Mouse (Mus musculus) heart, embryonic 12.5 days (tissue): Measurements from ENCODE around the gene A730061H03Rik. TPM values are rescaled to one million over a fixed set of nuclear protein-coding genes. Genes with fewer than 3 reads are reported as not detected.
A peak's percentile ranks its signal among the peaks of the same experiment; 100 is the strongest.

Experiments used
- ATAC-seq: fragments of 200-750 bp; cut with Nextera tagmentation; 2 replicates; pipeline ENCODE4 v1.8.0; 2017; ENCODE audit warnings: moderate TSS enrichment, moderate library complexity; ENCODE audit not compliant: insufficient number of reproducible peaks, low FRiP score
- H3K27ac ChIP-seq: fragments of 300-500 bp; sonication (generic); 2 replicates; pipeline ENCODE4 v1.5.1; 2016; ENCODE audit warnings: mild to moderate bottlenecking, moderate library complexity; ENCODE audit not compliant: poor library complexity, severe bottlenecking
- H3K27me3 ChIP-seq: fragments of 300-500 bp; sonication (generic); replicated peaks from 2 replicates; pipeline ENCODE4 v1.6.1; 2016; ENCODE audit warnings: mild to moderate bottlenecking, moderate library complexity
- H3K36me3 ChIP-seq: fragments of 300-500 bp; sonication (generic); 2 replicates; pipeline ENCODE4 v1.6.1; 2016; ENCODE audit warnings: mild to moderate bottlenecking, moderate library complexity
- H3K4me1 ChIP-seq: fragments of 300-500 bp; sonication (generic); replicated peaks from 2 replicates; pipeline ENCODE4 v1.6.1; 2016; ENCODE audit warnings: mild to moderate bottlenecking
- H3K4me2 ChIP-seq: fragments of 300-500 bp; sonication (generic); 2 replicates; pipeline ENCODE4 v1.6.1; 2016; ENCODE audit warnings: mild to moderate bottlenecking, moderate library complexity
- H3K4me3 ChIP-seq: fragments of 300-500 bp; sonication (generic); 2 replicates; pipeline ENCODE4 v1.5.1; 2016; ENCODE audit warnings: mild to moderate bottlenecking
- H3K9ac ChIP-seq: fragments of 300-500 bp; sonication (generic); 2 replicates; pipeline ENCODE4 v1.6.1; 2016; ENCODE audit warnings: mild to moderate bottlenecking, moderate library complexity
- H3K9me3 ChIP-seq: fragments of 300-500 bp; sonication (generic); replicated peaks from 2 replicates; pipeline ENCODE4 v1.6.1; 2016; ENCODE audit warnings: mild to moderate bottlenecking, moderate library complexity
- WGBS: fragments of 180-500 bp; shearing (Covaris S2); methylation state at CpG from one replicate; pipeline ENCODE4 v1.1.7; 2016; 5-methylcytosine and 5-hydroxymethylcytosine counted together
- polyA plus RNA-seq: library from polyadenylated mRNA; unstranded; fragments of >200 nt; fragmentation: Nextera tagmentation; extraction: Ambion mirVana; gene quantifications from 2 replicates; pipeline ENCODE4 v1.2.1, GENCODE M21; 2016

A730061H03Rik gene
- polyA plus RNA-seq, 1 experiment from 2014 or later = 0.96 TPM

GRCm38 (mm10) chr14:55518897-55519296 is 41.3 kb downstream of the A730061H03Rik start:
- Histone ChIP-seq H3K4me3 (no peak overlapping the region), H3K9ac (no peak overlapping the region), H3K36me3 (no peaks in the 10 kb centered on the region), H3K4me2 (no peak overlapping the region), H3K9me3 (no peaks in the 10 kb centered on the region), H3K27ac (no peak overlapping the region), H3K27me3 (peaks cover 87% of the 10 kb centered on the region), H3K4me1 (peaks cover 11% of the 10 kb centered on the region)
- no peak for ATAC-seq
- 65% methylated on average over 2 of the region's 2 CpGs for WGBS

- no peak overlapping the region for H3K4me2 ChIP-seq
- no peak overlapping the region for H3K4me3 ChIP-seq
- H3K27ac ChIP-seq = no peak overlapping the region
- H3K9me3 ChIP-seq = no peaks in the 10 kb centered on the region
- H3K9ac ChIP-seq = no peak overlapping the region
- peaks cover 83% of the 10 kb centered on the region for H3K27me3 ChIP-seq
- no peaks in the 10 kb centered on the region for H3K36me3 ChIP-seq
- 76% methylated on average over 4 of the region's 4 CpGs for WGBS
- ATAC-seq = no peak
- H3K4me1 ChIP-seq = peaks cover 14% of the 10 kb centered on the region
These were observed 44.4 kb downstream of the A730061H03Rik start for GRCm38 (mm10) chr14:55515846-55516245.

GRCm38 (mm10) chr14:55513927-55514326 is 46.3 kb downstream of the A730061H03Rik start:
- ATAC-seq = no peak
- Histone ChIP-seq H3K9me3 (no peaks in the 10 kb centered on the region), H3K9ac (no peak overlapping the region), H3K4me3 (no peak overlapping the region), H3K4me1 (peaks cover 15% of the 10 kb centered on the region), H3K27ac (no peak overlapping the region), H3K4me2 (no peak overlapping the region), H3K27me3 (peaks cover 81% of the 10 kb centered on the region), H3K36me3 (no peaks in the 10 kb centered on the region)
- WGBS = 32% methylated on average over 10 of the region's 10 CpGs

- Histone ChIP-seq H3K4me1 (peaks cover 15% of the 10 kb centered on the region), H3K9ac (0 out of 2 replicates have a peak overlapping the region, but pooled peaks have one; percentile 32), H3K4me3 (no peak overlapping the region), H3K27ac (no peak overlapping the region), H3K9me3 (no peaks in the 10 kb centered on the region), H3K36me3 (no peaks in the 10 kb centered on the region), H3K27me3 (peaks cover 69% of the 10 kb centered on the region), H3K4me2 (peak overlapping the region; percentile 52)
- 32% methylated on average over 7 of the region's 7 CpGs for WGBS
- no peak for ATAC-seq
These were observed 49.2 kb downstream of the A730061H03Rik start for GRCm38 (mm10) chr14:55511037-55511436.

- no peaks in the 10 kb centered on the region for H3K36me3 ChIP-seq
- peaks cover 15% of the 10 kb centered on the region for H3K4me1 ChIP-seq
- H3K9ac ChIP-seq = peak within 1 kb of the TSS; percentile 32; the same call in 1 of the 2 replicates
- peaks cover 60% of the 10 kb centered on the region for H3K27me3 ChIP-seq
- H3K27ac ChIP-seq = no peak within 1 kb of the TSS
- ATAC-seq = no peak
- H3K4me2 ChIP-seq = peak within 1 kb of the TSS; percentile 52
- no peak within 1 kb of the TSS for H3K4me3 ChIP-seq
- WGBS = 55% methylated on average over 21 of the region's 22 CpGs
- no peaks in the 10 kb centered on the region for H3K9me3 ChIP-seq
These were observed 50.0 kb downstream of the A730061H03Rik start, which contains the start of gene Cpne6 for GRCm38 (mm10) chr14:55510125-55510731. TSS of gene Cpne6 (plus strand) at chr14:55510445.

Other genes starting within 250 kb of the A730061H03Rik start
- gene Dhrs4, start 81.6 kb downstream of the A730061H03Rik start, polyA plus RNA-seq = 63.3 and 64.5 TPM in 2 replicates
- gene Carmil3, start 69.8 kb downstream of the A730061H03Rik start, polyA plus RNA-seq = 2.4 and 2.6 TPM in 2 replicates
- gene Cpne6, start 50.0 kb downstream of the A730061H03Rik start, polyA plus RNA-seq = 0.30 and 0.59 TPM in 2 replicates
- gene Nrl, start 35.4 kb downstream of the A730061H03Rik start, polyA plus RNA-seq = not detected in 2 replicates
- 38.8 and 43.0 TPM in 2 replicates for gene Pck2, start 20.1 kb downstream of the A730061H03Rik start, polyA plus RNA-seq
- 73.2 and 78.7 TPM in 2 replicates for gene Dcaf11, start 400 bp downstream of the A730061H03Rik start, polyA plus RNA-seq
- gene Fitm1, start 15.2 kb upstream of the A730061H03Rik start, polyA plus RNA-seq = 114 and 118 TPM in 2 replicates
- 211 and 212 TPM in 2 replicates for gene Psme1, start 17.7 kb upstream of the A730061H03Rik start, polyA plus RNA-seq
- gene Emc9, start 24.9 kb upstream of the A730061H03Rik start, polyA plus RNA-seq = 16.3 and 21.5 TPM in 2 replicates
- gene Psme2, start 30.7 kb upstream of the A730061H03Rik start, polyA plus RNA-seq = 200 and 213 TPM in 2 replicates
- gene Rnf31, start 31.3 kb upstream of the A730061H03Rik start, polyA plus RNA-seq = 16.4 and 16.8 TPM in 2 replicates
- gene Irf9, start 43.2 kb upstream of the A730061H03Rik start, polyA plus RNA-seq = 8.7 and 9.4 TPM in 2 replicates
- 16.5 and 17.5 TPM in 2 replicates for gene Rec8, start 57.6 kb upstream of the A730061H03Rik start, polyA plus RNA-seq
- gene Ipo4, start 75.6 kb upstream of the A730061H03Rik start, polyA plus RNA-seq = 66.1 and 68.4 TPM in 2 replicates
- 3.4 and 5.2 TPM in 2 replicates for gene Gm49378, start 77.5 kb upstream of the A730061H03Rik start, polyA plus RNA-seq
- gene Tm9sf1, start 83.4 kb upstream of the A730061H03Rik start, polyA plus RNA-seq = 86.2 and 92.6 TPM in 2 replicates
- gene Tssk4, start 89.8 kb upstream of the A730061H03Rik start, polyA plus RNA-seq = 0.45 and 0.60 TPM in 2 replicates
- 74.1 and 76.7 TPM in 2 replicates for gene Mdp1, start 100.1 kb upstream of the A730061H03Rik start, polyA plus RNA-seq
- gene Gmpr2, start 111.5 kb upstream of the A730061H03Rik start, polyA plus RNA-seq = 39.8 and 44.6 TPM in 2 replicates
- 457 and 491 TPM in 2 replicates for gene Nedd8, start 111.7 kb upstream of the A730061H03Rik start, polyA plus RNA-seq
- 36.1 and 37.6 TPM in 2 replicates for gene Tinf2, start 121.4 kb upstream of the A730061H03Rik start, polyA plus RNA-seq
- gene Tgm1, start 153.5 kb upstream of the A730061H03Rik start, polyA plus RNA-seq = 0.27 and 0.70 TPM in 2 replicates
- 20.9 and 24.4 TPM in 2 replicates for gene Rabggta, start 161.9 kb upstream of the A730061H03Rik start, polyA plus RNA-seq
- gene Dhrs1, start 185.3 kb upstream of the A730061H03Rik start, polyA plus RNA-seq = 59.2 and 60.8 TPM in 2 replicates
- 27.7 and 30.6 TPM in 2 replicates for gene Nop9, start 185.3 kb upstream of the A730061H03Rik start, polyA plus RNA-seq
- 1.0 and 1.2 TPM in 2 replicates for gene Cideb, start 198.1 kb upstream of the A730061H03Rik start, polyA plus RNA-seq
- gene Ltb4r2, start 201.0 kb upstream of the A730061H03Rik start, polyA plus RNA-seq = 0.49 and 0.54 TPM in 2 replicates
- gene Ltb4r1, start 205.6 kb upstream of the A730061H03Rik start, polyA plus RNA-seq = 0.49 and 0.76 TPM in 2 replicates
- 24.4 and 26.2 TPM in 2 replicates for gene Adcy4, start 223.7 kb upstream of the A730061H03Rik start, polyA plus RNA-seq
- gene Ripk3, start 228.5 kb upstream of the A730061H03Rik start, polyA plus RNA-seq = 19.7 and 20.3 TPM in 2 replicates